Mouse (Mus musculus): ENCODE data around the gene Pin1. TPM values are rescaled to one million over a fixed set of nuclear protein-coding genes. Genes with fewer than 3 reads are reported as not detected.
"Not testable (repeated sequence)": the region's sequence is repeated elsewhere in the genome, so short reads cannot be mapped to it uniquely, and the experiment has no call there.

Gene Pin1
- 64.5 and 64.6 TPM in 2 replicates for polyA plus RNA-seq (2014; fragmentation: Nextera tagmentation; extraction: Ambion mirVana)

- under 1% methylated on average over 45 of the region's 45 CpGs for WGBS
- no peaks in the 10 kb centered on the region for H3K9me3 ChIP-seq (ENCODE audit: control insufficient read depth, low read length)
- ATAC-seq (ENCODE audit: low FRiP score) (peak; percentile 99), DNase-seq (ENCODE audit: low spot score) (peak; percentile 97)
- peaks cover 21% of the 10 kb centered on the region for H3K4me1 ChIP-seq (replicated peaks; ENCODE audit: control insufficient read depth, insufficient read depth, low read length)
- H3K27ac ChIP-seq, result peak within 1 kb of the TSS; percentile 69
- H3K4me3 ChIP-seq (replicated peaks; ENCODE audit: low read length), result peak within 1 kb of the TSS; percentile 97
- H3K9ac ChIP-seq, result peak within 1 kb of the TSS; percentile 87
- H3K36me3 ChIP-seq (replicated peaks; ENCODE audit: control insufficient read depth, insufficient read depth), result peaks cover 46% of the 10 kb centered on the region
- no peaks in the 10 kb centered on the region for H3K27me3 ChIP-seq (ENCODE audit: control insufficient read depth, insufficient read depth, low read length)
- H3K4me2 ChIP-seq (replicated peaks), result peak within 1 kb of the TSS; percentile 76
These were observed at the start of gene Pin1 for GRCm38 (mm10) chr9:20651602-20652259. Gene Pin1, plus strand, starts transcription at chr9:20652095.

GRCm38 (mm10) chr9:20606269-20606668, 45.6 kb upstream of the Pin1 start:
- H3K27me3 ChIP-seq (ENCODE audit: control insufficient read depth, insufficient read depth, low read length), result no peaks in the 10 kb centered on the region
- peak overlapping the region; percentile 99 for H3K27ac ChIP-seq
- peak overlapping the region; percentile 84 for H3K4me2 ChIP-seq (replicated peaks)
- WGBS, result 100% methylated on average over 1 of the region's 1 CpGs
- ATAC-seq (ENCODE audit: low FRiP score), result no peak
- H3K4me1 ChIP-seq (replicated peaks; ENCODE audit: control insufficient read depth, insufficient read depth, low read length), result peaks cover 15% of the 10 kb centered on the region
- DNase-seq (ENCODE audit: low spot score), result no peak
- H3K9me3 ChIP-seq (ENCODE audit: control insufficient read depth, low read length), result no peaks in the 10 kb centered on the region
- peaks cover 27% of the 10 kb centered on the region for H3K36me3 ChIP-seq (replicated peaks; ENCODE audit: control insufficient read depth, insufficient read depth)
- peak overlapping the region; percentile 93 for H3K9ac ChIP-seq
- peak overlapping the region; percentile 77; the same call in 1 of the 2 replicates for H3K4me3 ChIP-seq (replicated peaks; ENCODE audit: low read length)

- peaks cover 17% of the 10 kb centered on the region for H3K36me3 ChIP-seq (replicated peaks; ENCODE audit: control insufficient read depth, insufficient read depth)
- WGBS, result under 1% methylated on average over 57 of the region's 57 CpGs
- peak overlapping the region; percentile 99 for H3K27ac ChIP-seq
- ATAC-seq (ENCODE audit: low FRiP score) (peak; percentile 89), DNase-seq (ENCODE audit: low spot score) (peak; percentile 95)
- peak overlapping the region; percentile 77 for H3K4me3 ChIP-seq (replicated peaks; ENCODE audit: low read length)
- H3K27me3 ChIP-seq (ENCODE audit: control insufficient read depth, insufficient read depth, low read length), result no peaks in the 10 kb centered on the region
- no peaks in the 10 kb centered on the region for H3K9me3 ChIP-seq (ENCODE audit: control insufficient read depth, low read length)
- H3K4me1 ChIP-seq (replicated peaks; ENCODE audit: control insufficient read depth, insufficient read depth, low read length), result peaks cover 15% of the 10 kb centered on the region
- peak overlapping the region; percentile 93 for H3K9ac ChIP-seq
- H3K4me2 ChIP-seq (replicated peaks), result peak overlapping the region; percentile 84
These were observed 44.6 kb upstream of the Pin1 start for GRCm38 (mm10) chr9:20607100-20607974.

GRCm38 (mm10) chr9:20609831-20610464, 41.9 kb upstream of the Pin1 start:
- Histone ChIP-seq H3K4me3 (replicated peaks; ENCODE audit: low read length) (no peak overlapping the region), H3K36me3 (replicated peaks; ENCODE audit: control insufficient read depth, insufficient read depth) (peaks cover 10% of the 10 kb centered on the region; the same call in 1 of the 2 replicates), H3K9me3 (ENCODE audit: control insufficient read depth, low read length) (no peaks in the 10 kb centered on the region), H3K27me3 (ENCODE audit: control insufficient read depth, insufficient read depth, low read length) (no peaks in the 10 kb centered on the region), H3K4me1 (replicated peaks; ENCODE audit: control insufficient read depth, insufficient read depth, low read length) (peaks cover 15% of the 10 kb centered on the region), H3K4me2 (replicated peaks) (no peak overlapping the region), H3K27ac (no peak overlapping the region), H3K9ac (no peak overlapping the region)
- WGBS, result 88% methylated on average over 5 of the region's 5 CpGs
- DNase-seq (ENCODE audit: low spot score), result no peak
- no peak for ATAC-seq (ENCODE audit: low FRiP score)

- H3K9me3 ChIP-seq (ENCODE audit: control insufficient read depth, low read length), result no peaks in the 10 kb centered on the region
- no peak overlapping the region for H3K27ac ChIP-seq
- no peak overlapping the region for H3K4me2 ChIP-seq (replicated peaks)
- WGBS, result 88% methylated on average over 5 of the region's 5 CpGs
- no peaks in the 10 kb centered on the region for H3K27me3 ChIP-seq (ENCODE audit: control insufficient read depth, insufficient read depth, low read length)
- DNase-seq (ENCODE audit: low spot score), result no peak
- H3K4me3 ChIP-seq (replicated peaks; ENCODE audit: low read length), result no peak overlapping the region
- peaks cover 7% of the 10 kb centered on the region for H3K4me1 ChIP-seq (replicated peaks; ENCODE audit: control insufficient read depth, insufficient read depth, low read length)
- H3K9ac ChIP-seq, result no peak overlapping the region
- ATAC-seq (ENCODE audit: low FRiP score), result no peak
- H3K36me3 ChIP-seq (replicated peaks; ENCODE audit: control insufficient read depth, insufficient read depth), result peaks cover 12% of the 10 kb centered on the region
These were observed 39.9 kb upstream of the Pin1 start for GRCm38 (mm10) chr9:20611976-20612375.

- ATAC-seq (ENCODE audit: low FRiP score), result no peak
- no peak overlapping the region for H3K4me3 ChIP-seq (replicated peaks; ENCODE audit: low read length)
These were observed 35.2 kb upstream of the Pin1 start for GRCm38 (mm10) chr9:20616685-20617084.

GRCm38 (mm10) chr9:20631332-20631731, 20.6 kb upstream of the Pin1 start:
- ATAC-seq (ENCODE audit: low FRiP score), result no peak
- H3K4me2 ChIP-seq (replicated peaks), result no peak overlapping the region
- WGBS, result 95% methylated on average over 2 of the region's 2 CpGs

More at GRCm38 (mm10) chr9:20616685-20617084, 35.2 kb upstream of the Pin1 start:
- Histone ChIP-seq H3K9me3 (ENCODE audit: control insufficient read depth, low read length) (no peaks in the 10 kb centered on the region), H3K9ac (no peak overlapping the region), H3K4me1 (replicated peaks; ENCODE audit: control insufficient read depth, insufficient read depth, low read length) (no peaks in the 10 kb centered on the region), H3K4me2 (replicated peaks) (no peak overlapping the region), H3K27ac (no peak overlapping the region), H3K36me3 (replicated peaks; ENCODE audit: control insufficient read depth, insufficient read depth) (peaks cover 13% of the 10 kb centered on the region; the same call in 1 of the 2 replicates), H3K27me3 (ENCODE audit: control insufficient read depth, insufficient read depth, low read length) (no peaks in the 10 kb centered on the region)
- no peak for DNase-seq (ENCODE audit: low spot score)
- WGBS, result 97% methylated on average over 2 of the region's 2 CpGs

GRCm38 (mm10) chr9:20635676-20636075, 16.2 kb upstream of the Pin1 start:
- DNase-seq (ENCODE audit: low spot score); H3K4me3 ChIP-seq (replicated peaks; ENCODE audit: low read length); H3K27ac ChIP-seq; H3K4me1 ChIP-seq (replicated peaks; ENCODE audit: control insufficient read depth, insufficient read depth, low read length); H3K9ac ChIP-seq; ATAC-seq (ENCODE audit: low FRiP score); H3K9me3 ChIP-seq (ENCODE audit: control insufficient read depth, low read length); H3K27me3 ChIP-seq (ENCODE audit: control insufficient read depth, insufficient read depth, low read length); H3K4me2 ChIP-seq (replicated peaks): not testable (repeated sequence)
- H3K36me3 ChIP-seq (replicated peaks; ENCODE audit: control insufficient read depth, insufficient read depth), result peaks cover 26% of the 10 kb centered on the region
- WGBS, result 86% methylated on average over 8 of the region's 8 CpGs

More at GRCm38 (mm10) chr9:20631332-20631731, 20.6 kb upstream of the Pin1 start:
- H3K27me3 ChIP-seq (ENCODE audit: control insufficient read depth, insufficient read depth, low read length), result no peaks in the 10 kb centered on the region
- H3K27ac ChIP-seq, result no peak overlapping the region
- DNase-seq (ENCODE audit: low spot score), result no peak
- no peak overlapping the region for H3K4me3 ChIP-seq (replicated peaks; ENCODE audit: low read length)
- H3K9me3 ChIP-seq (ENCODE audit: control insufficient read depth, low read length), result no peaks in the 10 kb centered on the region
- H3K4me1 ChIP-seq (replicated peaks; ENCODE audit: control insufficient read depth, insufficient read depth, low read length), result no peaks in the 10 kb centered on the region
- no peak overlapping the region for H3K9ac ChIP-seq
- H3K36me3 ChIP-seq (replicated peaks; ENCODE audit: control insufficient read depth, insufficient read depth), result 0 out of 2 replicates have a peak, but pooled peaks cover 3% of the 10 kb centered on the region

- peak; percentile 35; the same call in 1 of the 2 replicates for ATAC-seq (ENCODE audit: low FRiP score)
- WGBS, result 77% methylated on average over 3 of the region's 3 CpGs
- H3K27ac ChIP-seq, result no peak overlapping the region
These were observed 15.6 kb upstream of the Pin1 start for GRCm38 (mm10) chr9:20636256-20636655.

More at GRCm38 (mm10) chr9:20636256-20636655, 15.6 kb upstream of the Pin1 start:
- no peaks in the 10 kb centered on the region for H3K9me3 ChIP-seq (ENCODE audit: control insufficient read depth, low read length)
- no peak overlapping the region for H3K4me3 ChIP-seq (replicated peaks; ENCODE audit: low read length)
- H3K27me3 ChIP-seq (ENCODE audit: control insufficient read depth, insufficient read depth, low read length), result no peaks in the 10 kb centered on the region
- H3K9ac ChIP-seq, result no peak overlapping the region
- peaks cover 6% of the 10 kb centered on the region for H3K4me1 ChIP-seq (replicated peaks; ENCODE audit: control insufficient read depth, insufficient read depth, low read length)
- H3K4me2 ChIP-seq (replicated peaks), result no peak overlapping the region
- H3K36me3 ChIP-seq (replicated peaks; ENCODE audit: control insufficient read depth, insufficient read depth), result peaks cover 26% of the 10 kb centered on the region
- DNase-seq (ENCODE audit: low spot score), result no peak
